Mouse (Mus musculus) limb, embryonic 11.5 days (tissue): ENCODE results near the gene Trpm2. TPM values are rescaled to one million over a fixed set of nuclear protein-coding genes. Genes with fewer than 3 reads are reported as not detected.

Experiments
- ATAC-seq: fragments of 200-750 bp; cut with Nextera tagmentation; 2 replicates; pipeline ENCODE4 v1.8.0; 2017; ENCODE audit warnings: low read depth; ENCODE audit not compliant: insufficient number of reproducible peaks, low FRiP score, low TSS enrichment
- DNase-seq: peaks from one replicate; pipeline ENCODE4 v3.0.0-alpha.2; 2015; ENCODE audit warnings: low spot score
- H3K27ac ChIP-seq: fragments of 300-500 bp; sonication (generic); replicated peaks from 2 replicates; pipeline ENCODE4 v1.5.1; 2014; ENCODE audit warnings: low read depth, mild to moderate bottlenecking, low read length
- H3K27me3 ChIP-seq: fragments of 300-500 bp; sonication (generic); 2 replicates; pipeline ENCODE4 v1.6.1; 2014; ENCODE audit warnings: mild to moderate bottlenecking, low read length, mixed read lengths; ENCODE audit not compliant: control insufficient read depth, insufficient read depth
- H3K36me3 ChIP-seq: fragments of 300-500 bp; sonication (generic); 2 replicates; pipeline ENCODE4 v1.6.1; 2014; ENCODE audit warnings: mild to moderate bottlenecking, low read length, moderate library complexity, mixed read lengths; ENCODE audit not compliant: control insufficient read depth, insufficient read depth
- H3K4me1 ChIP-seq: fragments of 300-500 bp; sonication (generic); 2 replicates; pipeline ENCODE4 v1.6.1; 2014; ENCODE audit warnings: low read length, mixed read lengths; ENCODE audit not compliant: control insufficient read depth, insufficient read depth
- H3K4me2 ChIP-seq: fragments of 300-500 bp; sonication (generic); 2 replicates; pipeline ENCODE4 v1.6.1; 2014; ENCODE audit warnings: low read depth, mild to moderate bottlenecking, moderate library complexity; ENCODE audit not compliant: severe bottlenecking
- H3K4me3 ChIP-seq: fragments of 300-500 bp; sonication (generic); 2 replicates; pipeline ENCODE4 v1.5.1; 2014; ENCODE audit warnings: low read depth, low read length
- H3K9ac ChIP-seq: fragments of 300-500 bp; sonication (generic); 2 replicates; pipeline ENCODE4 v1.6.1; 2014; ENCODE audit warnings: mild to moderate bottlenecking, low read length
- H3K9me3 ChIP-seq: fragments of 300-500 bp; sonication (generic); 2 replicates; pipeline ENCODE4 v1.6.1; 2016; ENCODE audit warnings: low read length; ENCODE audit not compliant: control insufficient read depth
- WGBS: fragments of 180-500 bp; shearing (Covaris S2); extraction: QIAGEN DNeasy Blood & Tissue Kit; methylation state at CpG from one replicate; pipeline ENCODE4 v1.1.7; 2014; 5-methylcytosine and 5-hydroxymethylcytosine counted together
- polyA plus RNA-seq: library from polyadenylated mRNA; unstranded; fragments of >200 nt; fragmentation: Nextera tagmentation; extraction: Ambion mirVana; gene quantifications from 2 replicates; pipeline ENCODE4 v1.2.1, GENCODE M21; 2014

Gene Trpm2
- polyA plus RNA-seq, 1 experiment from 2014 or later = 0.27 TPM

DNA sequence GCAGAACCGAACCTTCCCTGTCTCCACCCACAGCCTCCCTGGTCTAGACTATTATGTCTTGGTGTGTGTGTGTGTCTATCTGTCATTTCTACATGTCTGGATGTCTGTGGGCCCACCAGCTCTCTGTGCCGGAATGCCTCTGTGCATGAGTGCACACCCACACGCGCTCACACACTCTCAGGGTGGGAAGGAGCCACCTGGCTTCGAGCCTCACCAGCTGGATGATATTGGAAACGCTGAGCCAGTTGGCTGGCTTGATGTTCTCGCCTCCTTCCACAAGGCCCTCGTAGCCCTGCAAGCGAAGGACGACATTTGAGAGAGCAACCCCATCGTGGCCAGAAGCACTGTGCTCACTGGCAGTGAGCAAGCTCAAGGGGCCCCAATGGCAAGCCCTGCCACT, 31.4 kb upstream of the Trpm2 start:
- no peak for ATAC-seq
- H3K4me3 ChIP-seq = no peak overlapping the region
- 89% methylated on average over 11 of the region's 11 CpGs for WGBS
- peaks cover 38% of the 10 kb centered on the region for H3K36me3 ChIP-seq
- no peak overlapping the region for H3K27ac ChIP-seq
- H3K9ac ChIP-seq = no peak overlapping the region
- H3K9me3 ChIP-seq = no peaks in the 10 kb centered on the region
- no peaks in the 10 kb centered on the region for H3K27me3 ChIP-seq
- peaks cover 4% of the 10 kb centered on the region for H3K4me1 ChIP-seq
- no peak for DNase-seq
- no peak overlapping the region for H3K4me2 ChIP-seq

DNA sequence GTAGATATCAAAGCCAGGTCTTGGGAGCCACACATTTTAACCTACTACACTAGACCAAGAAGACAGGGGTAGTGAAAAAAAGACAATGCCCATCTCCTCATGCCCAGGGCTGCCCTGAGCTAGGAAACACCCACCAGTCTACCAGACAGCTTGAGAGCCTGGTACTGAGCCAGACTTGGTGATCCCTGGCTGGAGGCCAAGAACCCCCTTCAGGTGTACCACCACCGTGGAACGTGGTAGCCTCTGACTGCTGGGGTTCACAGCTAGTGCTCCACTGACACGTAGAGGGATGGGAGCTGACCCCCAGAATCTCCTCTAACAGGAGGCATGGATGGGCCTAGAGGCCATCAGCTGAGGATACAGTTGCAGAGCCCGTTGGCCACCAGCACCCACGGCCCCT, 29.8 kb upstream of the Trpm2 start:
- no peak for DNase-seq
- Histone ChIP-seq H3K4me1 (no peaks in the 10 kb centered on the region), H3K36me3 (peaks cover 44% of the 10 kb centered on the region), H3K9ac (no peak overlapping the region), H3K4me3 (no peak overlapping the region), H3K9me3 (no peaks in the 10 kb centered on the region), H3K27ac (no peak overlapping the region), H3K4me2 (no peak overlapping the region), H3K27me3 (no peaks in the 10 kb centered on the region)
- 96% methylated on average over 5 of the region's 5 CpGs for WGBS
- ATAC-seq = no peak

DNA sequence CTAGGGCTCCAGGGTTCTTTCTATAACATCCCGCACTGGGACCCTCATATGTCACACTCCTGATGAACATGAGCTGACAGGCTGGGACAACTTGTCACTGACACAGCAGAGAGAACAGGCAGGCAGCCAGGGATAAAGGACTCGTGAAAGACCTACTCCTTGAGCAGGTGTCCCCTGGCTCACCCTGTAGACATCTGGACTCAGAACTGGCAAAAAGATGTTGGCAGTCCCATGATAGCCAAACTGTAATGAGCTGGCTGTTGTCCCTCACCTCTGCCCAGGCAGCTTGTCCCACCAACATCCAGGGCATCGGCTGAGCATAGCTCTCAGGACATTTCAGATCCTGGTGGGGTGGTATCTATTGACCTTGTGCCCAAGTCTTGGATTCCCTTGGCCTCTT, 25.3 kb upstream of the Trpm2 start:
- DNase-seq (no peak), ATAC-seq (no peak)
- no peak overlapping the region for H3K4me3 ChIP-seq
- 93% methylated on average over 3 of the region's 3 CpGs for WGBS
- H3K9me3 ChIP-seq = no peaks in the 10 kb centered on the region
- H3K4me2 ChIP-seq = no peak overlapping the region
- H3K36me3 ChIP-seq = peaks cover 53% of the 10 kb centered on the region
- H3K27me3 ChIP-seq = no peaks in the 10 kb centered on the region
- no peaks in the 10 kb centered on the region for H3K4me1 ChIP-seq
- no peak overlapping the region for H3K27ac ChIP-seq
- no peak overlapping the region for H3K9ac ChIP-seq

DNA sequence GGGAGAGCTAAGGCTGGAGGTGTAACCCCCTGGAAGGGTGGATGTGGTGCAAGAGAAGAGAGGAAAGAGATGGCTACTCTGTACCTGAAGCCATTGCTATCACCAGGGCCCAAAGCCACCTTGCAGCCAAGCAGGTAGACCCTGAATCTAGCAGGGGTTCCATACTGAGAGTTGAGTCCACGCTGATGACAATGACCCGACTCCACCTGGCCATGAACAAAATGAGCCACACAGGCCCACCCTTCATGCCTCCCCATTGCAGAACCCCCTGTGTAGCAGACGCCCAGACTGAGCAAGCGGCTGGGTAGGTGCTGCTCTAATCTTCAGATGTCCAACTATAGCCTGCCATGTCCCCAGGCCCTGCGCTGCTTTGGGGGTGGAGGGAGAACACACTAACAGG, 15.4 kb upstream of the Trpm2 start:
- H3K4me3 ChIP-seq = no peak overlapping the region
- no peak for DNase-seq
- H3K4me2 ChIP-seq = no peak overlapping the region
- no peaks in the 10 kb centered on the region for H3K4me1 ChIP-seq
- 76% methylated on average over 5 of the region's 5 CpGs for WGBS
- no peak overlapping the region for H3K9ac ChIP-seq
- peaks cover 15% of the 10 kb centered on the region; the same call in 1 of the 2 replicates for H3K36me3 ChIP-seq
- no peak for ATAC-seq
- H3K27me3 ChIP-seq = no peaks in the 10 kb centered on the region
- H3K27ac ChIP-seq = no peak overlapping the region
- H3K9me3 ChIP-seq = no peaks in the 10 kb centered on the region

DNA sequence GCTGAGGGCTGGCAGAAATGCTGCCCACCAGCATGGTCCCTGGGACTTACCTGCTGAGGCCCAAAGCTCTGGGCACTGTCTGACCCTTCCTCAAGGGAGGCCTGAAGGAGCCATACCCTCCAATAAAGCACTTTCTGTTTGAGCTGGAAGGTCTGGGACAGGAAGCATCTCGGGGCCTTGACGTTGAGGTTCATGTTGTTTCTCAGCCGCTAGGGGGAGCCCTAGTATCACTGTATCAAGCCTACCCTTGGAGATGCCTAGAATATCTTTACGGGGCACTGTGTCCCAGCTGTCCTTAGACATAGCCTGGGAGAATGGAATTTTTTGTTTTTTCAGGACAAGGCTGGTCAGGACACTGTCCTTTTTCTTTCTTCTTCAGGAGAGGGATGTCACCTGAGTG, 14.3 kb upstream of the Trpm2 start:
- 5% methylated on average over 4 of the region's 4 CpGs for WGBS
- H3K9me3 ChIP-seq = no peaks in the 10 kb centered on the region
- H3K4me2 ChIP-seq = no peak overlapping the region
- peak; percentile 22; the same call in 1 of the 2 replicates for ATAC-seq
- peaks cover 15% of the 10 kb centered on the region; the same call in 1 of the 2 replicates for H3K36me3 ChIP-seq
- no peaks in the 10 kb centered on the region for H3K4me1 ChIP-seq
- DNase-seq = peak; percentile 85
- no peak overlapping the region for H3K9ac ChIP-seq
- H3K27me3 ChIP-seq = no peaks in the 10 kb centered on the region
- H3K27ac ChIP-seq = no peak overlapping the region
- no peak overlapping the region for H3K4me3 ChIP-seq

DNA sequence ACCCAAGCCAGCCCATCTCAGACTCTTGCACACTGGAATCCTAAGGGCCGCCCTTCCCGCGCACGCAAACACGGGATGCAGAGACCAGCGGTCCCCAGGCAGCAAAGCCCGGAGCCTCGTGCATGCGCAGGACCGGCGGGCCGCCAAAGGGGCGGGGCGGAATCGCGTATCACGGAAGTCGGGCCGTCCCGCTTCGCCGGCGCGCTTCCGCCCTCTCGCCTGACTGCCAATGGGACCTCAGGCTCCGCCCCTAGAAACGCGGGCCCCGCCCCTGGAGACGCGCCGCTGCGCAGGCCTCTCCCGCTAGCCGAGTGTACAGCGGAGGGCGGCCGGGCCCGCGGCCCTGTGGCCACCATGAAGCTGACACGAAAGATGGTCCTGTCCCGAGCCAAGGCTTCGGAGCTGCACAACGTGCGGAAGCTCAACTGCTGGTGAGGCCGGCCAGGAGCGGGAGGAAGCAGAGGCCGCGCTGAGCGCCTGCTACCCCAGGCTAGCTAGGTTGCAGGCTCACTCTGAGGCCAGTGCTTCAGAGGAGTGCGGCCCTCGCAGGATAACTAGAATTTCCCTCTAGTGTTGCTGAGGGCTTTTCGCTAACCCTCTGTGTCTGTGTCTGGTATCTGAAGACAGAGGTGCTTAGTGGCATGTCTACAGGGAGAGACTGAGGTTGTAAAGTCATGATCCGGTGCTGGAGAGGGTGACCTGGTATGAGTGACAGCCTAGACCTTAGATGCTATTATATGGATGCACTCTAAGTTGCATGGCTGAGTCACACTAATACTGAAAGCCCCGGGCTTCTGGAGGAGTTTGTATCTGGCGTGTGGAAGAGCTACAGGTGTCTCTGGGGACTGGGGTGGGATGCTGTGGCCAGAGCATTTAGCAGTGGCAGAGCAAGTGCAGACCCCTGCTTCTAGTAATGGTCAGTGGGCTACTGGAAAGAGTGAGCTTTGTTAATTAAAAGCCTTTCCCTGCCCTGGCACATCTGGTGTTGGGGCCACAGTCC, 8.3 kb upstream of the Trpm2 start, which contains the start of gene 1810043G02Rik:
Gene 1810043G02Rik, plus strand, starts transcription at position 174 of the 1,000 bp plus-strand sequence.
- 1% methylated on average over 57 of the region's 57 CpGs for WGBS
- DNase-seq (peak; percentile 99), ATAC-seq (peak; percentile 95)
- Histone ChIP-seq H3K27ac (no peak within 1 kb of the TSS), H3K4me2 (peak within 1 kb of the TSS; percentile 57), H3K36me3 (no peaks in the 10 kb centered on the region), H3K4me1 (0 out of 2 replicates have a peak, but pooled peaks cover 2% of the 10 kb centered on the region), H3K9ac (peak within 1 kb of the TSS; percentile 74), H3K4me3 (peak within 1 kb of the TSS; percentile 46), H3K9me3 (no peaks in the 10 kb centered on the region), H3K27me3 (no peaks in the 10 kb centered on the region)

DNA sequence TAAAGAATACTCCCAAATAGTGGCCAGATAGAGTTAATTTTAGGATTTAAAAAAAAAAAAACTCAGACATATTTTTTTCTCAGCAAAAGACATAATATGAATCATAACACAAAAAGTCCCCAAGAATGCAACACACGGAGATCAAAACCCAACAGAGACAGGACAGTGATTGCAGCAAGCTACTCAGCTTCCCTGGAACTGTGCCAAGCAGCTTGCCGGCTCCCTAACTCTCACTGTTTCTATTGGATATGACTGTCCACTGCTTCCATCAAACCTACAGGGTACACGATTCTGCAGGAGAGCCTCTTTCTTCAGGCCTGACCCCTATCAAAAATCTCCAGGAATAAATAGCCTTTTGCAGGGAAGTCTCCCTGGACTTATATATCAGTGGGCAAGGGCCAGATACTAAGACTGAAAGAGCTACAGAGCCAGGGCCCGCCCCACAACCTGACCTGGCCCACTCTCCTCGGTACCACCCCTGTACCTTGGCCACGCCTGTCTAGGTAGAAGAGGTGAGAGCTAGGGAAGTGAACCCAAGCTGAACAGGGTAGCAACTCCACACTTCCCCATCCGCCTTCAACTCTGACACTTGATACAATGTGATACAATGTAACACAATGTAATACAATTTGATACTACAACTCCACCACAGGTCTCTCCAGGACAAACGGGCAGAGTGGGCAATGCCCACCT, 6.2 kb upstream of the Trpm2 start:
- no peak overlapping the region for H3K9ac ChIP-seq
- no peak overlapping the region for H3K4me2 ChIP-seq
- ATAC-seq = no peak
- H3K27me3 ChIP-seq = no peaks in the 10 kb centered on the region
- WGBS = 85% methylated on average over 8 of the region's 8 CpGs
- no peak overlapping the region for H3K27ac ChIP-seq
- no peaks in the 10 kb centered on the region for H3K36me3 ChIP-seq
- H3K4me3 ChIP-seq = no peak overlapping the region
- no peak for DNase-seq
- H3K4me1 ChIP-seq = 0 out of 2 replicates have a peak, but pooled peaks cover 2% of the 10 kb centered on the region
- H3K9me3 ChIP-seq = no peaks in the 10 kb centered on the region

DNA sequence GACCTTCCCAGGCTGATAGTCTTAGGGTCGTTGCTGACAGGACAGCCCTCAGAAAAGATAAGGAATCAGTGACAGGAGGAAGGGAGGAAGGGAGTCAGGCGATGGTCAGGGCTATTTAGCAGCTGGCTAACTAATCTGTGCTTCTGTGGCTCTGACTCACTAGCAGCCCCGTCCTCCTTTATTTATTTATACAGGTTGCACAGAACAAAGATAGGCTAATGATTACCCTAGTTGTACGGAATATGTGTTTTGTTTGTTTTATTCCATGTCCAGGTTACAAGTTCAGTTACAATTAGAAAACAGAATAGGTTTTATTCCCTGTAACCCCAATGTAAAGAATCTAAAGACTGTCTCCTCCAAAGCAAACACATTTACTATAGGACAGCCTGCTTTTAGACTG, 5.3 kb upstream of the Trpm2 start:
- Histone ChIP-seq H3K9ac (no peak overlapping the region), H3K27me3 (no peaks in the 10 kb centered on the region), H3K4me3 (no peak overlapping the region), H3K4me2 (no peak overlapping the region), H3K36me3 (no peaks in the 10 kb centered on the region), H3K27ac (no peak overlapping the region), H3K9me3 (no peaks in the 10 kb centered on the region), H3K4me1 (0 out of 2 replicates have a peak, but pooled peaks cover 2% of the 10 kb centered on the region)
- ATAC-seq (no peak), DNase-seq (no peak)
- 37% methylated on average over 4 of the region's 4 CpGs for WGBS
